Mouse (Mus musculus) brown adipose tissue, adult 24 weeks (tissue): ENCODE results near the gene Plcb3. TPM values are rescaled to one million over a fixed set of nuclear protein-coding genes. Genes with fewer than 3 reads are reported as not detected.
"Not testable (repeated sequence)": the region's sequence is repeated elsewhere in the genome, so short reads cannot be mapped to it uniquely, and the experiment has no call there.

Source experiments
- H3K27ac ChIP-seq: fragments of 200-500 bp; replicated peaks from 2 replicates; pipeline ENCODE4 v1.5.1; 2012; ENCODE audit warnings: low read depth, mild to moderate bottlenecking, low read length
- H3K4me1 ChIP-seq: fragments of 200-500 bp; 2 replicates; pipeline ENCODE4 v1.6.1; 2012; ENCODE audit warnings: low read length, mixed read lengths; ENCODE audit not compliant: control insufficient read depth, insufficient read depth, insufficient read length
- H3K4me3 ChIP-seq: fragments of 200-500 bp; 2 replicates; pipeline ENCODE4 v1.5.1; 2012; ENCODE audit warnings: low read depth, mild to moderate bottlenecking, low read length, moderate library complexity; ENCODE audit not compliant: insufficient read depth
- polyA plus RNA-seq: library from polyadenylated mRNA; stranded (reverse); fragments of >200 nt; gene quantifications from 2 replicates; pipeline ENCODE4 v1.2.4, GENCODE M21; 2012; ENCODE audit not compliant: missing spikeins, insufficient read depth, insufficient read length

Plcb3 gene
- polyA plus RNA-seq, 1 experiment, result 23.8 TPM

- Histone ChIP-seq H3K4me3 (no peak overlapping the region), H3K4me1 (peaks cover 5% of the 10 kb centered on the region; the same call in 1 of the 2 replicates), H3K27ac (no peak overlapping the region)
Observed at GRCm38 (mm10) chr19:6912205-6912970, 63.9 kb downstream of the Plcb3 start.

GRCm38 (mm10) chr19:6911101-6912074 lies 64.9 kb downstream of the Plcb3 start:
- Histone ChIP-seq H3K27ac (no peak overlapping the region), H3K4me3 (peak overlapping the region; percentile 22; the same call in 1 of the 2 replicates), H3K4me1 (peaks cover 5% of the 10 kb centered on the region; the same call in 1 of the 2 replicates)

- H3K4me1 ChIP-seq, result not testable (repeated sequence)
- peak overlapping the region; percentile 66 for H3K4me3 ChIP-seq
- peak overlapping the region; percentile 97 for H3K27ac ChIP-seq
Observed at GRCm38 (mm10) chr19:6910306-6910705, 66.0 kb downstream of the Plcb3 start.

- peak within 1 kb of the TSS; percentile 97 for H3K27ac ChIP-seq
- H3K4me1 ChIP-seq, result peaks cover 5% of the 10 kb centered on the region; the same call in 1 of the 2 replicates
- H3K4me3 ChIP-seq, result peak within 1 kb of the TSS; percentile 66
Observed at GRCm38 (mm10) chr19:6909507-6910289, 66.6 kb downstream of the Plcb3 start, which contains the start of the genes Trmt112 and Prdx5. TSS of gene Trmt112 (plus strand) at chr19:6909698. TSS of gene Prdx5 (minus strand) at chr19:6910106.

GRCm38 (mm10) chr19:6909021-6909420 lies 67.2 kb downstream of the Plcb3 start:
- Histone ChIP-seq H3K4me1 (peaks cover 5% of the 10 kb centered on the region; the same call in 1 of the 2 replicates), H3K4me3 (peak overlapping the region; percentile 66)

GRCm38 (mm10) chr19:6907811-6908540 lies 68.3 kb downstream of the Plcb3 start:
- peaks cover 5% of the 10 kb centered on the region; the same call in 1 of the 2 replicates for H3K4me1 ChIP-seq
- peak overlapping the region; percentile 66 for H3K4me3 ChIP-seq
- 0 out of 2 replicates have a peak overlapping the region, but pooled peaks have one; percentile 26 for H3K27ac ChIP-seq

More at GRCm38 (mm10) chr19:6909021-6909420, 67.2 kb downstream of the Plcb3 start:
- H3K27ac ChIP-seq, result peak overlapping the region; percentile 69

GRCm38 (mm10) chr19:6907094-6907493 lies 69.2 kb downstream of the Plcb3 start:
- no peak overlapping the region for H3K4me3 ChIP-seq
- no peak overlapping the region for H3K27ac ChIP-seq

GRCm38 (mm10) chr19:6906199-6906598 lies 70.1 kb downstream of the Plcb3 start:
- H3K27ac ChIP-seq, result no peak overlapping the region
- no peak overlapping the region for H3K4me3 ChIP-seq
- H3K4me1 ChIP-seq, result peaks cover 5% of the 10 kb centered on the region; the same call in 1 of the 2 replicates

More at GRCm38 (mm10) chr19:6907094-6907493, 69.2 kb downstream of the Plcb3 start:
- peaks cover 5% of the 10 kb centered on the region; the same call in 1 of the 2 replicates for H3K4me1 ChIP-seq

- Histone ChIP-seq H3K27ac (no peak overlapping the region), H3K4me1 (peaks cover 5% of the 10 kb centered on the region; the same call in 1 of the 2 replicates), H3K4me3 (no peak overlapping the region)
Observed at GRCm38 (mm10) chr19:6905498-6906159, 70.6 kb downstream of the Plcb3 start.

- H3K4me1 ChIP-seq, result peaks cover 5% of the 10 kb centered on the region; the same call in 1 of the 2 replicates
- H3K27ac ChIP-seq, result no peak overlapping the region
- no peak overlapping the region for H3K4me3 ChIP-seq
Observed at GRCm38 (mm10) chr19:6904846-6905245, 71.4 kb downstream of the Plcb3 start.

- Histone ChIP-seq H3K4me3 (no peak overlapping the region), H3K4me1 (peaks cover 3% of the 10 kb centered on the region; the same call in 1 of the 2 replicates), H3K27ac (no peak overlapping the region)
Observed at GRCm38 (mm10) chr19:6903031-6903430, 73.2 kb downstream of the Plcb3 start.
